Mouse (Mus musculus): ENCODE measurements around the gene Gm5134. TPM values are rescaled to one million over a fixed set of nuclear protein-coding genes. Genes with fewer than 3 reads are reported as not detected.

Gene Gm5134
- total RNA-seq, 2 experiments from 2014 or later: not detected

GRCm38 (mm10) chr10:75937851-75938643 lies 16.3 kb upstream of the Gm5134 start:
- DNase-seq (ENCODE audit: low spot score in 2 of 2): no peak
- intact Hi-C loops (cut with DNase I): no loop called here

GRCm38 (mm10) chr10:75939481-75940234 lies 14.7 kb upstream of the Gm5134 start:
- intact Hi-C loops (cut with DNase I): no loop called here
- no peak for DNase-seq (ENCODE audit: low spot score in 2 of 2)

GRCm38 (mm10) chr10:75940520-75940919 lies 13.8 kb upstream of the Gm5134 start, which contains the start of gene Gm867:
Gene Gm867, minus strand, starts transcription at chr10:75940672.
- no peak for DNase-seq (ENCODE audit: low spot score in 2 of 2)
- intact Hi-C loops (cut with DNase I): no loop called here

GRCm38 (mm10) chr10:75941042-75941824 lies 13.1 kb upstream of the Gm5134 start:
- DNase-seq (ENCODE audit: low spot score in 2 of 2): no peak
- intact Hi-C loops (cut with DNase I): no loop called here

- intact Hi-C loops (cut with DNase I): no loop called here
- DNase-seq (ENCODE audit: low spot score in 2 of 2): no peak
Observed at GRCm38 (mm10) chr10:75942736-75943477, 11.4 kb upstream of the Gm5134 start, which contains the start of gene Vpreb3. Gene Vpreb3, plus strand, starts transcription at chr10:75943057.

GRCm38 (mm10) chr10:75944066-75944772 lies 10.1 kb upstream of the Gm5134 start:
- DNase-seq (ENCODE audit: low spot score in 2 of 2): peak in 1 of 2 experiments; percentile 52

GRCm38 (mm10) chr10:75945213-75945612 lies 9.1 kb upstream of the Gm5134 start:
- intact Hi-C loops (cut with DNase I): no loop called here

More at GRCm38 (mm10) chr10:75944066-75944772, 10.1 kb upstream of the Gm5134 start:
- intact Hi-C loops (cut with DNase I): no loop called here

GRCm38 (mm10) chr10:75945896-75946295 lies 8.4 kb upstream of the Gm5134 start:
- no peak for DNase-seq (ENCODE audit: low spot score in 2 of 2)
- intact Hi-C loops (cut with DNase I): no loop called here

More at GRCm38 (mm10) chr10:75945213-75945612, 9.1 kb upstream of the Gm5134 start:
- DNase-seq (ENCODE audit: low spot score in 2 of 2): no peak

- intact Hi-C loops (cut with DNase I): no loop called here
- no peak for DNase-seq (ENCODE audit: low spot score in 2 of 2)
Observed at GRCm38 (mm10) chr10:75948079-75948478, 6.2 kb upstream of the Gm5134 start.

GRCm38 (mm10) chr10:75949053-75950045 lies 5.0 kb upstream of the Gm5134 start:
- intact Hi-C loops (cut with DNase I): loop anchor here (5.0 kb wide), 2 partner anchors 207 to 362 kb away; partner anchors contain the start of gene Ggt5
- no peak for DNase-seq (ENCODE audit: low spot score in 2 of 2)

GRCm38 (mm10) chr10:75950791-75951210 lies 3.5 kb upstream of the Gm5134 start:
- intact Hi-C loops (cut with DNase I): loop anchor here (1.0 to 5.0 kb wide), 4 partner anchors 54 to 364 kb away; partner anchors contain the start of gene Ggt5
- no peak for DNase-seq (ENCODE audit: low spot score in 2 of 2)

- peak; percentile 33 to 59 for DNase-seq (ENCODE audit: low spot score in 2 of 2)
Observed at GRCm38 (mm10) chr10:75951424-75952050, 2.8 kb upstream of the Gm5134 start.

GRCm38 (mm10) chr10:75973846-75974245 lies 19.5 kb downstream of the Gm5134 start:
- DNase-seq (ENCODE audit: low spot score in 2 of 2): no peak
- intact Hi-C loops (cut with DNase I): loop anchor here (10.0 kb wide), 1 partner anchor 231 kb away; no protein-coding TSS in a partner anchor

More at GRCm38 (mm10) chr10:75951424-75952050, 2.8 kb upstream of the Gm5134 start:
- intact Hi-C loops (cut with DNase I): loop anchor here (1.0 to 5.0 kb wide), 4 partner anchors 54 to 364 kb away; partner anchors contain the start of gene Ggt5

GRCm38 (mm10) chr10:75975216-75975615 lies 20.9 kb downstream of the Gm5134 start:
- intact Hi-C loops (cut with DNase I): loop anchor here (10.0 kb wide), 1 partner anchor 230 kb away; no protein-coding TSS in a partner anchor
- peak in 1 of 2 experiments; percentile 51 for DNase-seq (ENCODE audit: low spot score in 2 of 2)

GRCm38 (mm10) chr10:75978119-75978834 lies 24.0 kb downstream of the Gm5134 start:
- DNase-seq (ENCODE audit: low spot score in 2 of 2): no peak
- intact Hi-C loops (cut with DNase I): loop anchor here (10.0 kb wide), 1 partner anchor 227 kb away; no protein-coding TSS in a partner anchor

- DNase-seq (ENCODE audit: low spot score in 2 of 2): no peak
- intact Hi-C loops (cut with DNase I): loop anchor here (10.0 kb wide), 1 partner anchor 226 kb away; no protein-coding TSS in a partner anchor
Observed at GRCm38 (mm10) chr10:75978835-75979157, 24.5 kb downstream of the Gm5134 start.
